Mouse (Mus musculus) spleen, postnatal 36 days (tissue): ENCODE measurements at regions not wholly inside any gene's neighbourhood (a gene's known extent, or its start where the extent isn't known, plus 50 kb on each side); places are given as distances from the start of the nearest gene placed in this dataset.

Source experiments
- DNase-seq, 2 experiments: peaks; one replicate each; pipeline ENCODE4 v3.0.0; 2022; ENCODE audit warnings: low spot score in 2 of 2, mixed read lengths in 1 of 2

- DNase-seq: no peak
Measured at GRCm38 (mm10) chr7:136161526-136161925, 445.4 kb upstream of the Mki67 start.

DNA sequence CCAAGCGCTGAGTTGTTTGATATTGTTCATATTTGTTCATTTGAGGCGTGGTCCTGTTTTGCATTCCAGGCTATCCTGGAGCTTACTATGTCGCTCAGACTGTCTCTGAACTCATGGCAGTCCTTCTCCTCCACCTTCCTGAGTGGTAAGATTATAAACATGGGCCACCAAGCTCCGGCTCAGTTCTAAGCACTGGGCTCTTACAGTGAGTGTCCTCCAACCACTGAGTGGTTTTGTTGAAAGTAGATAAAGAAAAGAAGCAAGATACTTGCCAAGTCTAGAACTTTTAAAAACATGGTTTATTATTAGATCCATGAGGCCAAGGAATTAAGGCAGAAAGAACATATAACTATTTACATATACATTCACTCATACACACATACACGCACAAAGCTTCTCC, 448.7 kb upstream of the Mki67 start:
- DNase-seq: no peak

DNA sequence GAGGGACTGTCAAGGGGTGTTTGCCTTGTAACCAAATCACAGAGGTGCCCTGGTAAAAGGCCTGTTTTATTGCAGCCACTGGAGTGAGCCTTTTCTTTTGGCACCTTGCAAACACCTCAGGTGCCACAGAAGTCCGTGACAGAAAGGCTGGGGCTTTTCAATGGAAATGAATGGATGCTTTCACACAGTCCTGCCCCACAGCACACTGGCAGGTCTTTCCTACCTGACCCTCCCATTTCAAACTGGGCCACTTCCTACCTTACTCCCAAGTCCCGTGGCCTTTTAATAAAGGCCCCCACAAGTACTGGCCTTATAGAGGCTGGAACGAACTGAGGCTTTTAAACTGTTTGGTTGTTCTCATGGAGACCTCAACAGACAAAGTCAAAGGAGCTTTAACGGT, 453.1 kb upstream of the Mki67 start:
- no peak for DNase-seq

DNA sequence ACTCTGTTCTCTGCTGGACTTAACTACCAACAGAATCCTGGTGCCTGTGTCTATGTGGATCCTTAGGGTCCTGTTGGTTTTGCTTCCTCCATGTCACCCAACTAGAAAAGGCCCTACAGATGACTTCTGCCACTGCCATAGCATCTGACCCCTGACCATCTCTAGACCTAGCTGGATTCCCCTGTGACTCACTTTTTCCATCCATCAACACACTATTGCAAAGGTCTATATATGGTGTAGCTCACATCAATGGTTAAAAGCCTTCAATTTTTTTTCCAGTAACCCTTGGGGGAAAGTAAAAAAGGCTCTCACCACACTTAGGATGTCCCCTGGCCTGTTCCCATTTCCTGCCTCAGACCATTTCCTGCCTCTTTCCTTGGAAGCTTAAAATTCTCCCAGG, 460.2 kb upstream of the Mki67 start:
- DNase-seq: no peak

- no peak for DNase-seq
Measured at GRCm38 (mm10) chr7:136180996-136181395, 464.8 kb upstream of the Mki67 start.

DNA sequence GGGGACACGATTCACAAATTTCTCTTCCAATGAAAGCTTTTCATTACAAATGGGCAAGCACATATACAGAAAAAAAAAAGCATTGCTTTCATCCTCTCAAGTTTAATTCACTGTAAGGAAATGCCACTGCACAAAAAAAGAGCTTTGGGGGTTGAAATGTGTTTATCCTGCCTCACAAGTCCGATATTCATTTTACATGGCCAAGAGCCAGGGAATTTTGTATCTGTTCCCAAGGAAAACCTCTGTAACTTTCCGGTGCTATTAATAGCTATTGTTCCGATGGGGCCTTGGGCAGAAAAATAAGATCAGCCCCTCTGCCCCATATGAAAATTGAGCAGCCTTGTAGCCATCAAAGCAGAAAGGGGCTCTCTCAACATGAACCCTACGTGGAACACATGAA, 465.9 kb upstream of the Mki67 start:
- no peak for DNase-seq

DNA sequence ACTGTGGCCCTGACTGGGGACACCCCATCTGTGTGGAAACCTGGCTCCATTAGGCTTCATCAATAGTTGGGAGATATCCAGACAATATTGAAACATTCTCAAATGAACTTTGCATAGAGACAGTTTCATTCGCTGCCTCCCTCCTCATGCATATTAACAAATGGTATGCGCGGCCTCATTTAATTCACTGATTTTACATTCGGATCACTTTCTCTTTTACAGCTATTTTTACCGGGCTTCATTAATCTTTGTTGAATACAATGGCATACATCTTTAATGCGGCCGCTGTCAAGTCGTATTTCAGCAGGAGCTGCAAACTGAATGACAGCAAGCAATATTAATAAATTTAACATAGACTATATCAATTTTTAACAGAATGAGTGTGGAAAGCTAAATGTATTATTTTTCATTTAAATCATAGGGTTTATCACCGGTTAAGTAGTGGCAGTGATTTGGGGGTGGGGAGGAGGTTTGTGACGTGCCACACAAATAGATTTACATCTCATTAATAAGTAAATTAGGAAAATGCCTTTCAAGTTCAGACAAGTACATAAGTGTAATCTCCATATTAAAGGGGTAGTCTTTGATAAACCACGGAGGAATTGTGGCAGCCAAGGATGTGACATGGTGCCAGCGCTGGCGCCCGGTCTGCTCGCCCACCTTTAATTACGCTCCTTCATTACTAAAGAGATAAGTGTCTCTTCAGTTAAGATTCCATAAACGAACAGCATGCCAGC, 480.4 kb upstream of the Mki67 start:
- no peak for DNase-seq

GRCm38 (mm10) chr7:136208879-136209278, 492.7 kb upstream of the Mki67 start:
- DNase-seq: no peak

GRCm38 (mm10) chr7:136209299-136210171, 493.4 kb upstream of the Mki67 start:
- DNase-seq: no peak

DNA sequence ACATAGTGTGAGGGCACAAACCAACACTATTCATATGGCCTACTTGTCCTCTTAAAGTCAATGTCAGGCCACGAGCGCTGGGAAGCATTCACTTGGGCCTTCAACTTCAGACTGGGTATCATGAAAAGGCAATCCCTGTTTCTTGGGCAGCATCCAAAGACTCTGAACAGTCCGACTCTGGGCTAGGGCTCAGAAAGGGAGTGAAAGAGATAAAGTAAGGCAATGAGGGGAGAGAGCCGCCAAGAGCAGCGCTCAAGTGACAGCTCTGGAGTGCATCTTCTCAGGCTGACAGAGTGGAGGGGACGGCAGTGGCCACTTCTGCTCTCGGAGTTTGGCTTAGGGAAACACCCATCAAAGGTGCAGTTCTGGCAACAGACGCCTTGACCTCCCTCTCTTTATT, 496.3 kb upstream of the Mki67 start:
- no peak for DNase-seq

GRCm38 (mm10) chr7:136213057-136213961, 497.1 kb upstream of the Mki67 start:
- no peak for DNase-seq

DNA sequence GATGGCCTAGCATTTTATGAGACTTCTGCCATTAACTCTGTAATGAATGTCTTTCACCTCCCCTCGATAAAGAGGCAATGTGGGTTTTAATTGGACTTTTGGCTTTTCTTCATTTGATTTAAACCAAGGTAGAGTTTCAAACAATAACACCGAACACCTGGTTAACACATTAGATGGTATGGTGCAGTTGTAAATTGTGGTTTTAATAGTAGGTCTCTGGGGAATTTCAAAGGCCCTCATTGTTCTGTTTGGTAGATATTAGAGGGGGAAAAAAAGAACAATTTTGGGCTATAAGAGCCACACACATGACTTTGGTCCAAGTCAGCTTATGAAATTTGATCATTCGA, 497.8 kb upstream of the Mki67 start:
- no peak for DNase-seq

DNA sequence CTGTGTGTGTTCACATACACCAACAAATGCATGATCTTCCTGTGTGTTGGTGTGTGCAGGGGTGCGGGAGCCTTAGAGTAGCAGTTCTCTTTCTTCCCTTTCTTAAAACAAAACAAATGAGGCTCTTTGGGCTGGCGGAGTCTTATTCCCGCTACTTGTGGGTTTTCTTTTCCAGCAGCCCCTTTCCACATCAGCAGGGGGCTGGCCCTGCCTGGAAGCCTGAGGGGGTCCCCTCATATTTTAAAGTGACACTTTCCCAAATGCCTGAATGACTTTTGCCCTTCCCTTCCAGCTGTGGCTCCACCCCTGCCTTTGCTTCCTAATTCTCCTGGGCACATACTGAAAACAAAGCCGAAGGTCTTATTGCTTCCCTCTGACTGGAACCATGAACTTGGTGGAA, 498.3 kb upstream of the Mki67 start:
- no peak for DNase-seq

DNA sequence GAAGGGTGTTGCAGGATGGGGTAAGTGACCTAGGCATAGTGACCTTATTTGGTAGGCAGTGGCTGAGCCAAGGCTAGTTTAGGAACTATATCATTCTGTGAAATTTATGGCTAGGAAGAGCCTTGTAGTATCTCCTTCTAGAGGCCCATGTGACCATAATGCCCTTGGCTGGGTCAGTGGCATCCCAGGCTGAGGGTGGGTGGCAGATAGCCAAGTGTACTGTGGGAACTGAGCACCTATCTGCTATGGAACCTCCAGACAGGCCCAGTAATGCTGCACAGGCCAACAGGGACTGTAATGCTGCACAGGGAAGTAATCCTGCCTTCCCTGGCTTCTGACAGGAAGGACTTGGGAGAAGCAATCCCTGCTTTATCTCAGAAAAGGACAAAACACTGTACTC, 500.6 kb upstream of the Mki67 start:
- no peak for DNase-seq

DNA sequence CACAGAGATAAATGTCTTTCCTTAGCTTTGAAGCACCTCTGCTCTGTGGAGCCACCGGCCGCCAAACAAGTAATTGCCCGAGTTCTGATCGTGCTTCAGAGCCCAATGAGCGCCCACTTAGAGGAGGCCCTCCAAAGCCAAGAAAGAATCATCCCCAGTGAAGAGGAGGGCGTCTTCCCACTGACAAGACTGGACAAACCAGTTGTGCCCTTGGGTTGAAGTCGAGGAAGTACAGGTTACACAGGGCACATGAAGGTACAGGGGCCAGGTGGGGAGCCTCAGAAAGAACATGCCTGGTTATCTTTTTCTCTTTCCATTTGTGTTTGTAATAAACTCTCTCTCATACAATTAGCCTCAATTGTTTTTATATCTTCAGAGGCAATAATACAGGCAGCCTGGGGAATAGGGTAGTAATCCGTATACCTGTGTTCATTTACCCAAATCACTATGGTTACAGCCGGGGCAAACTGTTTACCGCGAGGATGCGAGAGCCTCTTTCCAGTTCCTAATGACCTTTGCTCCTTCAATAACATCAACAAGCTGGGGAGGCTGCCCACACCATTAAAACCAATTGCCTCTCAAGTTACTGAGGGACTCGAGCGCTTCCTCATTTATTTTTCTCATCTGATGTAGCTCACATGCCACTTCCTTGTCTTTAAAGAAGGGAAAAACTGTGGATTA, 503.5 kb upstream of the Mki67 start:
- DNase-seq: no peak

- no peak for DNase-seq
Measured at GRCm38 (mm10) chr7:136220245-136221167, 504.3 kb upstream of the Mki67 start.

DNA sequence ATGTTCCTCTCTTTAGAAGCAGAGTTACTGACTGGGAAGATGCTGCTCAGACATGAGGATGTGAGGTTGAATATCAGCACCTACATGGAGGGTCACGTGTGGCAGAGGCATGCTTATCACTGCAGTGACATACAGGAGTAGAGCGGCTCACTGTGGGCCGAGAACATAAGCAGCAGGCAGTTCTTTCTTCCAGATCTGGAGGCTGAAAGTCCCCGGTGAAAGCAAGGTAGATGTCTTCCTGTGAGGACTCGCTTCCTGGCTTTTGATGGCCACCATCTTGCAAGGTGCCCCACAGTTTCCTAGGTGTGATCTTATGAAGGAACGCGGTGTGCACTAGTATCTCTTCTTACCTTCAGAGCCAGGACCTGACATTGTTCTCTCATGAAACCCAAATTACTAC, 505.5 kb upstream of the Mki67 start:
- no peak for DNase-seq

- DNase-seq: no peak
Measured at GRCm38 (mm10) chr7:136226031-136226430, 509.9 kb upstream of the Mki67 start.

DNA sequence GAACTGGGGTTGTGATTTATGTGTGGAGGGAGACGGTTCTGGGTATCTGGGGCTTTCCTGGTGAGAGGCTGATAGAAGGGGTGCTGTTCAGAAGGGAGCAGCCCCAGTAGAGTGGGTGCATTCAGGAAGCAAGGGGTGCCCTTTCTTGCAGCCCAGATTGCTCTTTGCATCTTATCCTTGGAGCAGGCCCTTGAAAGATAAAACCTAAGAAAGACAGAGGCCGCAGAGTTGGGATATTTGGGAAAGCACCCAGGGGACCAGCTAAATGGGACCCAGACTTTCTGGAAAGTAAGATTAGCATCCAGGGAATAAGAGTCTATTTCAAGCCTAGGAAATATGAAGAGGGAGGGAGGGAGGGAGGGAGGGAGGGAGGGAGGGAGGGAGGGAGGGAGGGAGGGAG, 512.2 kb upstream of the Mki67 start:
- no peak for DNase-seq

GRCm38 (mm10) chr7:136229592-136229991, 513.4 kb upstream of the Mki67 start:
- no peak for DNase-seq

- no peak for DNase-seq
Measured at GRCm38 (mm10) chr7:136232177-136232576, 516.0 kb upstream of the Mki67 start.
